Mouse (Mus musculus) hindbrain, embryonic 12.5 days (tissue): ENCODE measurements at regions not wholly inside any gene's neighbourhood (a gene's known extent, or its start where the extent isn't known, plus 50 kb on each side); places are given as distances from the start of the nearest gene placed in this dataset.
A peak's percentile ranks its signal among the peaks of the same experiment; 100 is the strongest.

Experiments
- ATAC-seq: fragments of 200-750 bp; cut with Nextera tagmentation; 2 replicates; pipeline ENCODE4 v1.8.0; 2017; ENCODE audit warnings: moderate TSS enrichment; ENCODE audit not compliant: low FRiP score
- H3K27ac ChIP-seq: fragments of 300-500 bp; sonication (generic); 2 replicates; pipeline ENCODE4 v1.5.1; 2016; ENCODE audit warnings: mild to moderate bottlenecking
- H3K27me3 ChIP-seq: fragments of 300-500 bp; sonication (generic); 2 replicates; pipeline ENCODE4 v1.6.1; 2016; ENCODE audit warnings: mild to moderate bottlenecking
- H3K36me3 ChIP-seq: fragments of 300-500 bp; sonication (generic); 2 replicates; pipeline ENCODE4 v1.6.1; 2016; ENCODE audit warnings: mild to moderate bottlenecking
- H3K4me1 ChIP-seq: fragments of 300-500 bp; sonication (generic); 2 replicates; pipeline ENCODE4 v1.6.1; 2016
- H3K4me2 ChIP-seq: fragments of 300-500 bp; sonication (generic); replicated peaks from 2 replicates; pipeline ENCODE4 v1.6.1; 2016; ENCODE audit warnings: mild to moderate bottlenecking
- H3K4me3 ChIP-seq: fragments of 300-500 bp; sonication (generic); 2 replicates; pipeline ENCODE4 v1.5.1; 2016; ENCODE audit warnings: mild to moderate bottlenecking
- H3K9ac ChIP-seq: fragments of 300-500 bp; sonication (generic); 2 replicates; pipeline ENCODE4 v1.6.1; 2016; ENCODE audit warnings: mild to moderate bottlenecking, moderate library complexity
- H3K9me3 ChIP-seq: fragments of 300-500 bp; sonication (generic); replicated peaks from 2 replicates; pipeline ENCODE4 v1.6.1; 2016; ENCODE audit warnings: mild to moderate bottlenecking
- WGBS: fragments of 180-500 bp; shearing (Covaris S2); methylation state at CpG from one replicate; pipeline ENCODE4 v1.1.7; 2016; 5-methylcytosine and 5-hydroxymethylcytosine counted together

GRCm38 (mm10) chr13:94619511-94619910 is 169.2 kb upstream of the Tbca start:
- peaks cover 22% of the 10 kb centered on the region for H3K27me3 ChIP-seq
- no peak overlapping the region for H3K27ac ChIP-seq
- no peak overlapping the region for H3K4me3 ChIP-seq
- H3K9me3 ChIP-seq, result no peaks in the 10 kb centered on the region
- no peak overlapping the region for H3K9ac ChIP-seq
- no peak overlapping the region for H3K4me2 ChIP-seq
- no peak for ATAC-seq
- 63% methylated on average over 4 of the region's 4 CpGs for WGBS
- no peaks in the 10 kb centered on the region for H3K36me3 ChIP-seq
- no peaks in the 10 kb centered on the region for H3K4me1 ChIP-seq

- Histone ChIP-seq H3K27ac (no peak overlapping the region), H3K4me1 (no peaks in the 10 kb centered on the region), H3K4me2 (no peak overlapping the region), H3K9ac (no peak overlapping the region), H3K9me3 (no peaks in the 10 kb centered on the region), H3K27me3 (peaks cover 11% of the 10 kb centered on the region; the same call in 1 of the 2 replicates), H3K4me3 (no peak overlapping the region), H3K36me3 (no peaks in the 10 kb centered on the region)
- WGBS, result 52% methylated on average over 1 of the region's 1 CpGs
- ATAC-seq, result no peak
Observed at GRCm38 (mm10) chr13:94630055-94630454, 158.7 kb upstream of the Tbca start.

- H3K9me3 ChIP-seq, result no peaks in the 10 kb centered on the region
- H3K27ac ChIP-seq, result no peak overlapping the region
- H3K36me3 ChIP-seq, result no peaks in the 10 kb centered on the region
- no peaks in the 10 kb centered on the region for H3K4me1 ChIP-seq
- no peak overlapping the region for H3K9ac ChIP-seq
- ATAC-seq, result no peak
- no peak overlapping the region for H3K4me2 ChIP-seq
- no peak overlapping the region for H3K4me3 ChIP-seq
- peaks cover 11% of the 10 kb centered on the region; the same call in 1 of the 2 replicates for H3K27me3 ChIP-seq
- WGBS, result 91% methylated on average over 6 of the region's 6 CpGs
Observed at GRCm38 (mm10) chr13:94630685-94631084, 158.0 kb upstream of the Tbca start.

- Histone ChIP-seq H3K4me2 (no peak overlapping the region), H3K36me3 (no peaks in the 10 kb centered on the region)
- no peak for ATAC-seq
Observed at GRCm38 (mm10) chr13:94632730-94633129, 156.0 kb upstream of the Tbca start.

GRCm38 (mm10) chr13:94640336-94640735 is 148.4 kb upstream of the Tbca start:
- no peak overlapping the region for H3K9ac ChIP-seq
- no peak overlapping the region for H3K27ac ChIP-seq
- no peak overlapping the region for H3K4me3 ChIP-seq
- no peaks in the 10 kb centered on the region for H3K36me3 ChIP-seq
- H3K4me2 ChIP-seq, result no peak overlapping the region
- H3K4me1 ChIP-seq, result peaks cover 5% of the 10 kb centered on the region
- H3K9me3 ChIP-seq, result no peaks in the 10 kb centered on the region
- 83% methylated on average over 5 of the region's 5 CpGs for WGBS
- 0 out of 2 replicates have a peak, but pooled peaks cover 7% of the 10 kb centered on the region for H3K27me3 ChIP-seq
- ATAC-seq, result no peak

More at GRCm38 (mm10) chr13:94632730-94633129, 156.0 kb upstream of the Tbca start:
- 67% methylated on average over 5 of the region's 5 CpGs for WGBS
- H3K9ac ChIP-seq, result no peak overlapping the region
- no peaks in the 10 kb centered on the region for H3K4me1 ChIP-seq
- no peak overlapping the region for H3K4me3 ChIP-seq
- no peaks in the 10 kb centered on the region for H3K9me3 ChIP-seq
- H3K27me3 ChIP-seq, result peaks cover 9% of the 10 kb centered on the region; the same call in 1 of the 2 replicates
- H3K27ac ChIP-seq, result no peak overlapping the region

- H3K4me2 ChIP-seq, result 0 out of 2 replicates have a peak overlapping the region, but pooled peaks have one; percentile 22
- no peak overlapping the region for H3K4me3 ChIP-seq
- WGBS, result 57% methylated on average over 19 of the region's 19 CpGs
- H3K9me3 ChIP-seq, result no peaks in the 10 kb centered on the region
- peaks cover 16% of the 10 kb centered on the region for H3K27me3 ChIP-seq
- peak overlapping the region; percentile 37; the same call in 1 of the 2 replicates for H3K27ac ChIP-seq
- H3K4me1 ChIP-seq, result peaks cover 8% of the 10 kb centered on the region
- peak; percentile 46; the same call in 1 of the 2 replicates for ATAC-seq
- H3K9ac ChIP-seq, result no peak overlapping the region
- no peaks in the 10 kb centered on the region for H3K36me3 ChIP-seq
Observed at GRCm38 (mm10) chr13:94645241-94646206, 143.2 kb upstream of the Tbca start.

- H3K27me3 ChIP-seq, result peaks cover 16% of the 10 kb centered on the region
- no peak overlapping the region for H3K9ac ChIP-seq
- 65% methylated on average over 2 of the region's 2 CpGs for WGBS
- no peak for ATAC-seq
- H3K27ac ChIP-seq, result no peak overlapping the region
- H3K4me3 ChIP-seq, result no peak overlapping the region
- H3K4me1 ChIP-seq, result peaks cover 8% of the 10 kb centered on the region
- H3K4me2 ChIP-seq, result no peak overlapping the region
- no peaks in the 10 kb centered on the region for H3K9me3 ChIP-seq
- no peaks in the 10 kb centered on the region for H3K36me3 ChIP-seq
Observed at GRCm38 (mm10) chr13:94646326-94646725, 142.4 kb upstream of the Tbca start.

GRCm38 (mm10) chr13:94646781-94647555 is 141.7 kb upstream of the Tbca start:
- peaks cover 16% of the 10 kb centered on the region for H3K27me3 ChIP-seq
- no peak for ATAC-seq

GRCm38 (mm10) chr13:94647566-94647965 is 141.1 kb upstream of the Tbca start:
- H3K36me3 ChIP-seq, result no peaks in the 10 kb centered on the region
- H3K4me1 ChIP-seq, result peaks cover 8% of the 10 kb centered on the region
- H3K27ac ChIP-seq, result no peak overlapping the region
- no peak for ATAC-seq
- H3K9ac ChIP-seq, result no peak overlapping the region
- H3K4me3 ChIP-seq, result no peak overlapping the region
- 36% methylated on average over 5 of the region's 5 CpGs for WGBS
- no peak overlapping the region for H3K4me2 ChIP-seq
- peaks cover 16% of the 10 kb centered on the region for H3K27me3 ChIP-seq
- H3K9me3 ChIP-seq, result no peaks in the 10 kb centered on the region

More at GRCm38 (mm10) chr13:94646781-94647555, 141.7 kb upstream of the Tbca start:
- WGBS, result 72% methylated on average over 12 of the region's 12 CpGs
- peaks cover 8% of the 10 kb centered on the region for H3K4me1 ChIP-seq
- H3K36me3 ChIP-seq, result no peaks in the 10 kb centered on the region
- H3K9ac ChIP-seq, result no peak overlapping the region
- no peak overlapping the region for H3K4me2 ChIP-seq
- no peak overlapping the region for H3K4me3 ChIP-seq
- no peaks in the 10 kb centered on the region for H3K9me3 ChIP-seq
- H3K27ac ChIP-seq, result no peak overlapping the region

GRCm38 (mm10) chr13:94650951-94651350 is 137.8 kb upstream of the Tbca start:
- Histone ChIP-seq H3K27me3 (peaks cover 15% of the 10 kb centered on the region), H3K4me3 (no peak overlapping the region), H3K27ac (no peak overlapping the region), H3K9me3 (no peaks in the 10 kb centered on the region), H3K4me1 (0 out of 2 replicates have a peak, but pooled peaks cover 4% of the 10 kb centered on the region), H3K9ac (no peak overlapping the region), H3K36me3 (no peaks in the 10 kb centered on the region), H3K4me2 (no peak overlapping the region)
- WGBS, result 70% methylated on average over 7 of the region's 7 CpGs
- ATAC-seq, result no peak

- no peak overlapping the region for H3K4me3 ChIP-seq
- no peak overlapping the region for H3K4me2 ChIP-seq
- H3K9ac ChIP-seq, result no peak overlapping the region
- no peaks in the 10 kb centered on the region for H3K4me1 ChIP-seq
- H3K36me3 ChIP-seq, result no peaks in the 10 kb centered on the region
- no peaks in the 10 kb centered on the region for H3K9me3 ChIP-seq
- 92% methylated on average over 9 of the region's 9 CpGs for WGBS
- peaks cover 34% of the 10 kb centered on the region for H3K27me3 ChIP-seq
- no peak for ATAC-seq
- H3K27ac ChIP-seq, result no peak overlapping the region
Observed at GRCm38 (mm10) chr13:94667604-94668003, 121.1 kb upstream of the Tbca start.

GRCm38 (mm10) chr13:94668276-94668675 is 120.4 kb upstream of the Tbca start:
- no peaks in the 10 kb centered on the region for H3K9me3 ChIP-seq
- peaks cover 34% of the 10 kb centered on the region for H3K27me3 ChIP-seq
- H3K4me2 ChIP-seq, result no peak overlapping the region
- no peaks in the 10 kb centered on the region for H3K36me3 ChIP-seq
- WGBS, result 65% methylated on average over 5 of the region's 5 CpGs
- no peak overlapping the region for H3K9ac ChIP-seq
- no peak for ATAC-seq
- H3K27ac ChIP-seq, result no peak overlapping the region
- H3K4me1 ChIP-seq, result no peaks in the 10 kb centered on the region
- H3K4me3 ChIP-seq, result no peak overlapping the region
